26 mouse cellular contexts compared by ENCODE assay signal in genomic region chr5:143514878-143515277, GRCm38 (mm10).
"Had no signal": no experiment of that assay in that cellular context is flagged by ENCODE, and none has a peak within 500 bp of the region (broad histone marks: within the 10 kb centered on the region; RNA-seq: fewer than 3 reads in every experiment).

No protein-coding gene starts in this region.

- H3K4me2 ChIP-seq: limb, embryonic 13.5 days; liver, embryonic 12.5 days; liver, embryonic 15.5 days; lung, embryonic 15.5 days; midbrain, embryonic 12.5 days; midbrain, embryonic 15.5 days; neural tube, embryonic 13.5 days; stomach, embryonic 15.5 days had no signal

- H3K27me3 ChIP-seq: limb, embryonic 13.5 days; liver, embryonic 12.5 days; liver, embryonic 15.5 days; lung, embryonic 15.5 days; midbrain, embryonic 12.5 days; midbrain, embryonic 15.5 days; neural tube, embryonic 13.5 days; stomach, embryonic 15.5 days had no signal

- DNase-seq: kidney, adult 18-20 months; kidney, adult 9 months; kidney, postnatal 14 days; kidney, postnatal 4 days; layer of hippocampus, adult 9-11 months; liver; lung, adult 18-20 months; lung, postnatal 10 days; lung, postnatal 4 days; right cerebral cortex, adult 18-20 months; right cerebral cortex, postnatal 14 days; right cerebral cortex, postnatal 4 days; spleen, adult 18-20 months; thymus, adult 2 months; thymus, postnatal 14 days; thymus, postnatal 4 days had no signal

- H3K9me3 ChIP-seq: limb, embryonic 10.5 days; limb, embryonic 13.5 days; liver, embryonic 12.5 days; liver, embryonic 15.5 days; lung, embryonic 15.5 days; midbrain, embryonic 12.5 days; midbrain, embryonic 15.5 days; neural tube, embryonic 13.5 days; stomach, embryonic 15.5 days had no signal

- H3K4me3 ChIP-seq: layer of hippocampus, adult 2 months; limb, embryonic 10.5 days; limb, embryonic 13.5 days; liver, embryonic 12.5 days; liver, embryonic 15.5 days; lung, embryonic 15.5 days; midbrain, embryonic 12.5 days; midbrain, embryonic 15.5 days; neural tube, embryonic 13.5 days; stomach, embryonic 15.5 days had no signal

- H3K27ac ChIP-seq: layer of hippocampus, adult 2 months; limb, embryonic 10.5 days; limb, embryonic 13.5 days; liver, embryonic 15.5 days; lung, embryonic 15.5 days; midbrain, embryonic 12.5 days; midbrain, embryonic 15.5 days; neural tube, embryonic 13.5 days; stomach, embryonic 15.5 days had no signal

- H3K9ac ChIP-seq: limb, embryonic 13.5 days; liver, embryonic 12.5 days; liver, embryonic 15.5 days; lung, embryonic 15.5 days; midbrain, embryonic 12.5 days; midbrain, embryonic 15.5 days; neural tube, embryonic 13.5 days; stomach, embryonic 15.5 days had no signal

- ATAC-seq: liver, embryonic 12.5 days; midbrain, embryonic 15.5 days had no signal

- H3K4me1 ChIP-seq: limb, embryonic 10.5 days; midbrain, embryonic 12.5 days; midbrain, embryonic 15.5 days had no signal
